Mouse (Mus musculus): ENCODE measurements around the gene Rilpl1.

- TF ChIP-seq CTCF (IDR thresholded peaks at IDR 0.05; ENCODE audit: borderline replicate concordance, insufficient read depth, low read depth, low read length) (no peak), POLR2A (IDR thresholded peaks at IDR 0.05; ENCODE audit: borderline replicate concordance, insufficient read depth, low read length) (no peak)
Measured at GRCm38 (mm10) chr5:124453339-124454081, 77.7 kb downstream of the Rilpl1 start.
